Mouse (Mus musculus): Measurements from ENCODE around the gene Tsfm. TPM values are rescaled to one million over a fixed set of nuclear protein-coding genes. Genes with fewer than 3 reads are reported as not detected.

Tsfm gene
- polyA plus RNA-seq (2012; rRNA removed; ENCODE audit: low replicate concordance): 43.6 and 44.6 TPM in 2 replicates

DNA sequence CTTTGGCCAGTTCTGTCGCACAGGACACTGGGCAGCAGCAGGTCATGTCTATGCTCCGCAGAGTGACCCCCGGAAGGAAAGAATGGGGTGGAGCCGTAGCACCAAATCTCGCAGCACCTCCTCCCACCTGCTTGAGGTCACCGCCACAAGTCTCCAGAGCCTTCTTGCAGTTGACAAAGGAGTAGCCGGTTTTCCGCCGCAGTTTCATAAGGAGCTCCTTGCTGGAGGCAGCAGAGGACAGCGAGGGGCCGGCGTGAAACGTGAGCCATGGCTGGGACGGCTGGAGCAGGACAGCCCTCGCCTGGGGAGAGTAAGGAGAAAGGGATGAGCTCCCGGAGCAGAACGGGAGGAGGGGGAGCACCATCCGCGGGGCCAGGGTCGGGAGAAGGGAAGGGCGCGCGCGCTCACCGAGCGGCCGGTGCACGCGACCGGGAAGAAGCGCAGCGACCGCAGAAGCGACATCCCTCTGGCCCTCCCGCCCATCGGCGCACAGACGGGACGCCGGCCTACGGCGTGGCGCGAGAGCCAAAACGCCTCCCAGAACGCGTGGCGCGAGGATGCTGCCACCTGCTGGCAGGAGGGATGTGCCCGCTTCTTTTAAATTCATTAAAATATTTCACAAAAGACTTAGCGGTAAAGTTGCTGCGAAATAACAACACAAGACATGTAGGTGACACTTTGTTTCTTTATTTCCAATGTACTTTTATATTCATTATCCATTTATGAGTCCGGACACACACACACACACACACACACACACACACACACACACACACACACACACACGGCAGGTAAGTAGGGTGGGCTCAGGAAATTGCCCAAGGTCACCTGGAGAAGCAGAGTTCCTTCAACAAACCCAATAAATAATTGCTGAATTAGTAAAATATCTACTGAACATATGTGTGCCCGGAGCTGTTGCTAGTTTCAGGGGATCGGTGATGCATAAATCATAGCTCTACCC is at the start of gene Tsfm:
Gene Tsfm, minus strand, starts transcription at position 505 of the 961 bp plus-strand sequence.

GRCm38 (mm10) chr10:127075080-127075479 is 44.4 kb upstream of the Tsfm start, which contains the start of gene Agap2:
Agap2 (plus strand) TSS chr10:127075284.

DNA sequence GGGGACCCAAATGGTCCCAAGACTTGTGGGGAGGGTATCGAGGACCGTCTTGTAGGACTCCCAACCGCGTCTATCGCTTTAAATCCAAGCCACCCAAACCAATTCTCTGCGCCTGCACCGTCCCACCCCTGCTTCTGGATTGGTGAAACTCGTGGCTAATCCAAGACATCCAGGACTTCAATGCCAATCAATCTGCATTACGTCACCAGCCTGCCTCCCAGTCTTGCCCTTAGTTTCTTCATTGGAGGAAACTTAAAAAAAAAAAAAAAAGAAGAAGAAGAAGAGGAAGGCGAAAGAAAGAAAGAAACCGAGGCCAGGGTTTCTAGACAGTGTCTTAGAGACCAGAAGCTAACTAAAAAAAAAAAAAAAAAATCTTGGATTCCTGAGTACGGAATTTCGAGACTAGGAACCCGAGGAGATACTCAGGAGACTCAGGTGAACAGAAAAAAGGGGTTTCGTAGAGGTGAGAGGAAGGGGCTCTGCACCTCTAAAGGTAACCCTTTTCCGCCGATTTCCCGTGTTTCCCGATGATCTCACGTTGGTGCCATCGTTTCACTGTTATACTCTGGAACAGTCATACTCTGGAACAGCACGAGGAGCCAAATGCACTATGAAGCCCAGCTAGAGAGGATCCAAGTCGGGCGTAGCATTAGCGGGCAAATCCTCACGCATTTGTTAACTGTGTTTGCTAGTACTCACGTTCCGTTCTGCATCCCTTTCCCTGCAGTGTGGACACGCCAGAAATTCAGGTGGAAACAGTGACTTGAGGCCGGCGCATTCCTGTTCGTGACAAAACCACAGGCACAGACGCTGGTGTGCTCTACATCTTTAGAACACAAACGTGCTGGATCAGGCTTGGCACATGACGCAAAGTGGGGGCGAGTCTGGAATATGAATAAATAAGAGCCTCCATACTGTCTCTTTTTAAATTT is 39.8 kb upstream of the Tsfm start, which contains the start of gene Tspan31:
Gene Tspan31, minus strand, starts transcription at position 75 of the 932 bp plus-strand sequence.

DNA sequence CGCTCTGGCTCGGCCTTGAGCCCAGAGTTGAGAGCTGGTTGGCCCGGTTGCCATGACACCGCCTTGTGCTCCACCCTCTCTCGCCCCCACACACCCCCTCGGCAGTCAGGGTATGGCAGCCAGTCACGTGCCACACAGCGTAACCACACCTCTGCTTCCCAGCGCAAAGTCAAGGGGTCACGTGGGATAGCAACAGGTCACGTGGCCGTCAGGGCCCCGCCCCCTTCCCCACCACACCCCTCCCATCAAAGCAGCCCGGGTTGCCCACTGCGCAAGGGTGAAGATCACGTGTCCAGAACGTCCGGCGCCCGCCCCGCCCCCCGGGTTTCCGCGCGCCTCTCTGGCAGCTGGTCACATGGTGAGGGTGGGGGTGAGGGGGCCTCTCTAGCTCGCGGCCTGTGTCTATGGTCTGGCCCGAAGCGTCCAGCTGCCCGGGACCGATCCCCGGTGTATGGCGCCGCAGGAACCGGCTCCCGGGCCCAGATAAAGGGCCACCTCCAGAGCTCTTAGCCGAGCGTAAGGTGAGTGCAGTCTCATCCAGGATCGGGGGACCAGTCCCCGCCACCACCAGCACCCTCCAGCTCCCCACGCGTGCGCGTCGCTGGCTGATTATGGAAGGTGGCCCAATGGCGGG is 32.7 kb upstream of the Tsfm start, which contains the start of gene Cdk4:
Gene Cdk4, plus strand, starts transcription at position 296 of the 634 bp plus-strand sequence.

GRCm38 (mm10) chr10:127059968-127060916 is 29.6 kb upstream of the Tsfm start, which contains the start of gene March9:
March9 (minus strand) TSS chr10:127060184.

GRCm38 (mm10) chr10:127047954-127048353 is 17.3 kb upstream of the Tsfm start, which contains the start of gene Cyp27b1:
Cyp27b1 (plus strand) TSS chr10:127048250.

DNA sequence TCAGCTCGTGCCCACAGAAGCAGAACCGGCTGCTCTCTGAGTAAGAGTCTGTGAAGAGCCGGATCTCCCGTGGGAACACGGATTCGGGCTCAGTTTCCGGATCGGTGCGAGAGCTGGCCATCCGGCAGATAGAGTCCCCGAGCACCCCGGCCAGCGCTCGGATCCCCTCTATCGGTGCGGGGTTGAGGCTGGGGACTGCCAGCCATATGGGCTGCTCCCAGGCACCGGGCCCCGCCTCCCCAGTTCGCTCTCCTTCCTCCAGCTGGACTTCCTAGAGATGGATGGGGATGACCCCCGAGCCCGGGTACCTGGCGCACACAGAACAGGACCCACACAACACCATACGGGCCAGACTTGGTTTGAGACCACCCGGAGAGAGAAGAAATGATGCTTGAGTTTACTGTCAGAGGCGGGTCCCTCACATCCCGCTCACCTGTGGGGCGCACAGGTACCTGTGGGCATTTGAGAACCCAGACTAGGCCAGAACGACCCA is 10.7 kb upstream of the Tsfm start, which contains the start of the genes Mettl1 and Eef1akmt3:
Gene Mettl1, plus strand, starts transcription at position 141 of the 493 bp plus-strand sequence.
Gene Eef1akmt3, minus strand, starts transcription at position 240 of the 493 bp plus-strand sequence.

GRCm38 (mm10) chr10:127000529-127000928 is 30.1 kb downstream of the Tsfm start, which contains the start of gene Avil:
Avil (plus strand) TSS chr10:127000709.

DNA sequence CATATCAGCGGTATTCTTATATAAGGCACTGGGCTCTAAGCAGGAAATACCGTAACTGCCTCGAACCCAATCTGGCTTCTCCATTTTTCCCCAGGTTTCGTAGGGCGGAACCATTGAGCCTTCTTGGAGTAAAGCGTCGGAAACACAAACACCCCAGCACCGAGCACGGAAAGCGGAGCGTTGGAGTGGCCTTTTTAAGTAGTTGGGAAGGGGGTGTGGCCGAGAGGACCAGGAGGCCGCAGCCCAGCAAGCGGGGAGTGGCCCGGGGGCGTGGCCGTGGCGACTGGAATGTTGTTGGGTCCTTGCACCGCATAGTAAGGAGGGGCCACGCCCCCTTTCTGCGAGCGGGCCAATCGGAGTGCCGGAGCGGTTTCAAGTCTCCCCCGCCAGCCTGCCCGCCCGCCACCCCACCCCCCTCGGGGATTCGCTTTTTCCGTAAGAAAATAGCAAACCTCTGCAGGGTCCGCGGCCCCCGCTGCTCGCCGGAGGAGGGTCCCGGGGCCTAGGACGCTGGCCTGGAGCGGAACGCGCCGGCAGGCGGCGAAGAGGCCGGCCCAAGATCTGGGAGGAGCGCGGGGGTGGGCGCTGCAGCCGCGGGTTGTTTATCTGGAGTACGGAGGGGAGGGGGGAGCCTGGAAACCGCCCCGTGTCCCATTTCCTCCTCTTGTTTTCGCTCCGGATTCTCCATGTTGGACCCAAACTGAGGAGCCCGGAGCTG is 52.2 kb downstream of the Tsfm start, which contains the start of gene Ctdsp2:
Gene Ctdsp2, plus strand, starts transcription at position 441 of the 718 bp plus-strand sequence.

Other genes starting within 250 kb of the Tsfm start
- 6.4 and 14.2 TPM in 2 replicates for gene Atp23, start 129.5 kb downstream of the Tsfm start, polyA plus RNA-seq (2012; rRNA removed; ENCODE audit: low replicate concordance)
- 143 and 242 TPM in 2 replicates for gene Ctdsp2, start 52.1 kb downstream of the Tsfm start, polyA plus RNA-seq (2012; rRNA removed; ENCODE audit: low replicate concordance)
- gene Avil, start 30.1 kb downstream of the Tsfm start, polyA plus RNA-seq (2012; rRNA removed; ENCODE audit: low replicate concordance): 0.09 and 2.4 TPM in 2 replicates
- 18.2 and 43.8 TPM in 2 replicates for gene Mettl1, start 10.6 kb upstream of the Tsfm start, polyA plus RNA-seq (2012; rRNA removed; ENCODE audit: low replicate concordance)
- 0.13 and 1.5 TPM in 2 replicates for gene Eef1akmt3, start 10.7 kb upstream of the Tsfm start, polyA plus RNA-seq (2012; rRNA removed; ENCODE audit: low replicate concordance)
- gene Cyp27b1, start 17.4 kb upstream of the Tsfm start, polyA plus RNA-seq (2012; rRNA removed; ENCODE audit: low replicate concordance): 0.37 and 0.60 TPM in 2 replicates
- gene March9, start 29.3 kb upstream of the Tsfm start, polyA plus RNA-seq (2012; rRNA removed; ENCODE audit: low replicate concordance): 1.2 and 10.2 TPM in 2 replicates
- gene Cdk4, start 32.7 kb upstream of the Tsfm start, polyA plus RNA-seq (2012; rRNA removed; ENCODE audit: low replicate concordance): 148 and 541 TPM in 2 replicates
- gene Tspan31, start 39.4 kb upstream of the Tsfm start, polyA plus RNA-seq (2012; rRNA removed; ENCODE audit: low replicate concordance): 121 and 174 TPM in 2 replicates
- 4.8 and 25.1 TPM in 2 replicates for gene Agap2, start 44.4 kb upstream of the Tsfm start, polyA plus RNA-seq (2012; rRNA removed; ENCODE audit: low replicate concordance)
- gene Os9, start 90.3 kb upstream of the Tsfm start, polyA plus RNA-seq (2012; rRNA removed; ENCODE audit: low replicate concordance): 95.7 and 99.4 TPM in 2 replicates
- gene B4galnt1, start 134.4 kb upstream of the Tsfm start, polyA plus RNA-seq (2012; rRNA removed; ENCODE audit: low replicate concordance): 9.0 and 26.1 TPM in 2 replicates
- gene Slc26a10, start 149.8 kb upstream of the Tsfm start, polyA plus RNA-seq (2012; rRNA removed; ENCODE audit: low replicate concordance): 2.3 and 4.2 TPM in 2 replicates
- gene Arhgef25, start 159.2 kb upstream of the Tsfm start, polyA plus RNA-seq (2012; rRNA removed; ENCODE audit: low replicate concordance): 29.9 and 129 TPM in 2 replicates
- 173 and 346 TPM in 2 replicates for gene Dtx3, start 164.9 kb upstream of the Tsfm start, polyA plus RNA-seq (2012; rRNA removed; ENCODE audit: low replicate concordance)
- gene Pip4k2c, start 180.7 kb upstream of the Tsfm start, polyA plus RNA-seq (2012; rRNA removed; ENCODE audit: low replicate concordance): 38.6 and 48.2 TPM in 2 replicates
- 3.6 and 7.9 TPM in 2 replicates for gene Kif5a, start 232.5 kb upstream of the Tsfm start, polyA plus RNA-seq (2012; rRNA removed; ENCODE audit: low replicate concordance)
- 266 and 298 TPM in 2 replicates for gene Dctn2, start 235.5 kb upstream of the Tsfm start, polyA plus RNA-seq (2012; rRNA removed; ENCODE audit: low replicate concordance)